Mouse (Mus musculus) forebrain, embryonic 11.5 days (tissue): ENCODE measurements around the gene Ywhae. TPM values are rescaled to one million over a fixed set of nuclear protein-coding genes. Genes with fewer than 3 reads are reported as not detected.
"Not testable (repeated sequence)": the region's sequence is repeated elsewhere in the genome, so short reads cannot be mapped to it uniquely, and the experiment has no call there.

Experiments used
- ATAC-seq: fragments of 200-750 bp; cut with Nextera tagmentation; replicated peaks from 2 replicates; pipeline ENCODE4 v1.8.0; 2017; ENCODE audit warnings: moderate TSS enrichment; ENCODE audit not compliant: low FRiP score
- DNase-seq: peaks from one replicate; pipeline ENCODE4 v3.0.0-alpha.2; 2017; ENCODE audit warnings: low spot score
- H3K27ac ChIP-seq: fragments of 300-500 bp; sonication (generic); 2 replicates; pipeline ENCODE4 v1.5.1; 2014; ENCODE audit warnings: low read depth, low read length
- H3K27me3 ChIP-seq: fragments of 300-500 bp; sonication (generic); 2 replicates; pipeline ENCODE4 v1.6.1; 2014; ENCODE audit warnings: mild to moderate bottlenecking, low read length, mixed read lengths; ENCODE audit not compliant: control insufficient read depth, insufficient read depth
- H3K36me3 ChIP-seq: fragments of 300-500 bp; sonication (generic); 2 replicates; pipeline ENCODE4 v1.6.1; 2014; ENCODE audit warnings: mild to moderate bottlenecking, low read length, moderate library complexity, mixed read lengths; ENCODE audit not compliant: control insufficient read depth, insufficient read depth
- H3K4me1 ChIP-seq: fragments of 300-500 bp; sonication (generic); replicated peaks from 2 replicates; pipeline ENCODE4 v1.6.1; 2014; ENCODE audit warnings: low read length, mixed read lengths; ENCODE audit not compliant: control insufficient read depth, insufficient read depth
- H3K4me2 ChIP-seq: fragments of 300-500 bp; sonication (generic); 2 replicates; pipeline ENCODE4 v1.6.1; 2014; ENCODE audit warnings: low read depth, mild to moderate bottlenecking, low read length, moderate library complexity, mixed read lengths; ENCODE audit not compliant: severe bottlenecking
- H3K4me3 ChIP-seq: fragments of 300-500 bp; sonication (generic); 2 replicates; pipeline ENCODE4 v1.5.1; 2014; ENCODE audit warnings: low read depth, low read length
- H3K9ac ChIP-seq: fragments of 300-500 bp; sonication (generic); 2 replicates; pipeline ENCODE4 v1.6.1; 2014; ENCODE audit warnings: low read length
- H3K9me3 ChIP-seq: fragments of 300-500 bp; sonication (generic); 2 replicates; pipeline ENCODE4 v1.6.1; 2016; ENCODE audit warnings: low read length, mixed read lengths; ENCODE audit not compliant: control insufficient read depth
- WGBS: fragments of 180-500 bp; shearing (Covaris S2); extraction: QIAGEN DNeasy Blood & Tissue Kit; methylation state at CpG from one replicate; pipeline ENCODE4 v1.1.7; 2014; 5-methylcytosine and 5-hydroxymethylcytosine counted together
- polyA plus RNA-seq: library from polyadenylated mRNA; unstranded; fragments of >200 nt; fragmentation: Nextera tagmentation; extraction: Ambion mirVana; gene quantifications from 2 replicates; pipeline ENCODE4 v1.2.1, GENCODE M21; 2014

Ywhae gene
- polyA plus RNA-seq, 1 experiment from 2014 or later = 1,571 TPM

- H3K9ac ChIP-seq, H3K27ac ChIP-seq, H3K9me3 ChIP-seq, ATAC-seq, H3K4me3 ChIP-seq, H3K4me1 ChIP-seq, DNase-seq, H3K27me3 ChIP-seq, H3K4me2 ChIP-seq: not testable (repeated sequence)
- peaks cover 30% of the 10 kb centered on the region for H3K36me3 ChIP-seq
- WGBS = 98% methylated on average over 3 of the region's 3 CpGs
Observed at GRCm38 (mm10) chr11:75697464-75697863, 35.2 kb upstream of the Ywhae start.

- H3K9me3 ChIP-seq = no peaks in the 10 kb centered on the region
- no peak overlapping the region for H3K9ac ChIP-seq
- no peak overlapping the region for H3K4me2 ChIP-seq
- no peak overlapping the region for H3K27ac ChIP-seq
- no peaks in the 10 kb centered on the region for H3K27me3 ChIP-seq
- H3K4me1 ChIP-seq = no peaks in the 10 kb centered on the region
- peaks cover 33% of the 10 kb centered on the region for H3K36me3 ChIP-seq
- no peak for ATAC-seq
- H3K4me3 ChIP-seq = no peak overlapping the region
- no peak for DNase-seq
- WGBS = 96% methylated on average over 5 of the region's 5 CpGs
Observed at GRCm38 (mm10) chr11:75700557-75700956, 32.1 kb upstream of the Ywhae start.

- H3K36me3 ChIP-seq = peaks cover 25% of the 10 kb centered on the region
- H3K4me1 ChIP-seq = no peaks in the 10 kb centered on the region
- H3K4me2 ChIP-seq = no peak overlapping the region
- H3K27ac ChIP-seq = no peak overlapping the region
- no peak overlapping the region for H3K4me3 ChIP-seq
- DNase-seq (no peak), ATAC-seq (no peak)
- H3K27me3 ChIP-seq = no peaks in the 10 kb centered on the region
- 92% methylated on average over 6 of the region's 6 CpGs for WGBS
- no peaks in the 10 kb centered on the region for H3K9me3 ChIP-seq
- H3K9ac ChIP-seq = no peak overlapping the region
Observed at GRCm38 (mm10) chr11:75702761-75703160, 29.9 kb upstream of the Ywhae start.

- Histone ChIP-seq H3K9ac (no peak overlapping the region), H3K9me3 (no peaks in the 10 kb centered on the region), H3K27me3 (no peaks in the 10 kb centered on the region), H3K4me3 (no peak overlapping the region), H3K4me1 (no peaks in the 10 kb centered on the region), H3K27ac (no peak overlapping the region), H3K36me3 (peaks cover 20% of the 10 kb centered on the region), H3K4me2 (no peak overlapping the region)
- no peak for ATAC-seq
- WGBS = 93% methylated on average over 2 of the region's 2 CpGs
- no peak for DNase-seq
Observed at GRCm38 (mm10) chr11:75703748-75704147, 28.9 kb upstream of the Ywhae start.

- Histone ChIP-seq H3K4me1 (no peaks in the 10 kb centered on the region), H3K27ac (no peak overlapping the region), H3K9ac (no peak overlapping the region), H3K36me3 (no peaks in the 10 kb centered on the region), H3K4me2 (no peak overlapping the region), H3K4me3 (no peak overlapping the region), H3K9me3 (no peaks in the 10 kb centered on the region), H3K27me3 (no peaks in the 10 kb centered on the region)
- ATAC-seq = no peak
- WGBS = 91% methylated on average over 1 of the region's 1 CpGs
- no peak for DNase-seq
Observed at GRCm38 (mm10) chr11:75713949-75714348, 18.7 kb upstream of the Ywhae start.

GRCm38 (mm10) chr11:75715556-75715955 is 17.1 kb upstream of the Ywhae start:
- DNase-seq = no peak
- Histone ChIP-seq H3K27ac (no peak overlapping the region), H3K36me3 (no peaks in the 10 kb centered on the region), H3K9me3 (no peaks in the 10 kb centered on the region), H3K4me3 (no peak overlapping the region), H3K9ac (no peak overlapping the region), H3K27me3 (no peaks in the 10 kb centered on the region), H3K4me2 (0 out of 2 replicates have a peak overlapping the region, but pooled peaks have one; percentile 2), H3K4me1 (no peaks in the 10 kb centered on the region)
- WGBS = 23% methylated on average over 12 of the region's 12 CpGs
- ATAC-seq = no peak

- WGBS = 90% methylated on average over 8 of the region's 8 CpGs
Observed at GRCm38 (mm10) chr11:75716661-75717325, 15.9 kb upstream of the Ywhae start.

GRCm38 (mm10) chr11:75722339-75722738 is 10.3 kb upstream of the Ywhae start:
- Histone ChIP-seq H3K4me3 (no peak overlapping the region), H3K4me2 (no peak overlapping the region), H3K27me3 (no peaks in the 10 kb centered on the region), H3K9me3 (no peaks in the 10 kb centered on the region), H3K4me1 (no peaks in the 10 kb centered on the region), H3K9ac (no peak overlapping the region), H3K36me3 (no peaks in the 10 kb centered on the region), H3K27ac (no peak overlapping the region)
- ATAC-seq (no peak), DNase-seq (no peak)
- WGBS = 67% methylated on average over 4 of the region's 4 CpGs

More at GRCm38 (mm10) chr11:75716661-75717325, 15.9 kb upstream of the Ywhae start:
- no peak for DNase-seq
- Histone ChIP-seq H3K36me3 (no peaks in the 10 kb centered on the region), H3K9me3 (no peaks in the 10 kb centered on the region), H3K4me1 (no peaks in the 10 kb centered on the region), H3K27me3 (no peaks in the 10 kb centered on the region), H3K9ac (no peak overlapping the region), H3K4me2 (no peak overlapping the region), H3K27ac (no peak overlapping the region), H3K4me3 (no peak overlapping the region)
- ATAC-seq = no peak

GRCm38 (mm10) chr11:75727168-75727567 is 5.5 kb upstream of the Ywhae start:
- Histone ChIP-seq H3K9ac (no peak overlapping the region), H3K4me1 (no peaks in the 10 kb centered on the region), H3K27ac (no peak overlapping the region), H3K27me3 (no peaks in the 10 kb centered on the region), H3K4me2 (no peak overlapping the region), H3K9me3 (no peaks in the 10 kb centered on the region), H3K36me3 (no peaks in the 10 kb centered on the region), H3K4me3 (no peak overlapping the region)
- ATAC-seq = no peak
- 78% methylated on average over 2 of the region's 2 CpGs for WGBS
- DNase-seq = no peak
